Mouse (Mus musculus) G1E (cell line): ENCODE measurements around the gene Klrb1a.

ENCODE experiments used
- CTCF ChIP-seq: IDR thresholded peaks from 2 replicates; pipeline ENCODE4 v1.5.1; 2012; ENCODE audit warnings: low read depth, low read length, inconsistent platforms, mixed read lengths
- POLR2AphosphoS5 ChIP-seq: IDR thresholded peaks from 2 replicates; pipeline ENCODE4 v1.6.1; 2012; ENCODE audit warnings: low read depth, low read length, inconsistent platforms; ENCODE audit not compliant: insufficient replicate concordance
- TAL1 ChIP-seq: conservative IDR thresholded peaks from 2 replicates; pipeline ENCODE4 v1.6.1; 2012; ENCODE audit warnings: low read depth, low read length, inconsistent platforms, mixed read lengths

- no peak for TF ChIP-seq CTCF
- no peak for TF ChIP-seq TAL1
- TF ChIP-seq POLR2AphosphoS5 = no peak
Measured at GRCm38 (mm10) chr6:128650187-128650586, 26.9 kb upstream of the Klrb1a start.
